Mouse (Mus musculus): Measurements from ENCODE around the gene Actn1.

DNA sequence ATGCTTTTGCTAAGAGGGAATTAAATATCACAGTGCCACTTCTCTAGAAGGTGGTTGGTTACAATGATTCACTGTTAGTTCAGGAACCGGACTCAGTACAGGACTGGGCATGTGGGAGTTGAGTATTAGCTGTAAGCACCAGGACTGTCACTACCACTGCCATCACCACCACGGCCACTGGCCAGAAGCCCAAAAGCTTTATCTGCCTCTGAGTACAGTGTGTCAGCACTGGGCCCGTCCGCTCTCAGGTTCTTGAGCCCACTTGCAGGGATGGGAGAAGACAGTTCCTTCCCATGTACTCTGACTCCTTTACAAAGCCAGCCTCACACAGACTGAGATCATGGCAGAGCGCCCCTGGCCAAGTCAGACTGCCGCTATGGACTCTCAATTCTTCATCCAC is 16.0 kb downstream of the Actn1 start:
- TF ChIP-seq CTCF (IDR thresholded peaks at IDR 0.05; ENCODE audit: insufficient read depth, low read length) (no peak), POLR2A (IDR thresholded peaks at IDR 0.05; ENCODE audit: borderline replicate concordance, extremely low read depth, low read depth, low read length) (no peak)

All from lung, adult 2 months (tissue).